Mouse (Mus musculus): ENCODE results near the gene Ttll5. TPM values are rescaled to one million over a fixed set of nuclear protein-coding genes. Genes with fewer than 3 reads are reported as not detected.
A peak's percentile ranks its signal among the peaks of the same experiment; 100 is the strongest.

The Ttll5 gene
- polyA plus RNA-seq (2012): 0.79 and 1.3 TPM in 2 replicates

DNA sequence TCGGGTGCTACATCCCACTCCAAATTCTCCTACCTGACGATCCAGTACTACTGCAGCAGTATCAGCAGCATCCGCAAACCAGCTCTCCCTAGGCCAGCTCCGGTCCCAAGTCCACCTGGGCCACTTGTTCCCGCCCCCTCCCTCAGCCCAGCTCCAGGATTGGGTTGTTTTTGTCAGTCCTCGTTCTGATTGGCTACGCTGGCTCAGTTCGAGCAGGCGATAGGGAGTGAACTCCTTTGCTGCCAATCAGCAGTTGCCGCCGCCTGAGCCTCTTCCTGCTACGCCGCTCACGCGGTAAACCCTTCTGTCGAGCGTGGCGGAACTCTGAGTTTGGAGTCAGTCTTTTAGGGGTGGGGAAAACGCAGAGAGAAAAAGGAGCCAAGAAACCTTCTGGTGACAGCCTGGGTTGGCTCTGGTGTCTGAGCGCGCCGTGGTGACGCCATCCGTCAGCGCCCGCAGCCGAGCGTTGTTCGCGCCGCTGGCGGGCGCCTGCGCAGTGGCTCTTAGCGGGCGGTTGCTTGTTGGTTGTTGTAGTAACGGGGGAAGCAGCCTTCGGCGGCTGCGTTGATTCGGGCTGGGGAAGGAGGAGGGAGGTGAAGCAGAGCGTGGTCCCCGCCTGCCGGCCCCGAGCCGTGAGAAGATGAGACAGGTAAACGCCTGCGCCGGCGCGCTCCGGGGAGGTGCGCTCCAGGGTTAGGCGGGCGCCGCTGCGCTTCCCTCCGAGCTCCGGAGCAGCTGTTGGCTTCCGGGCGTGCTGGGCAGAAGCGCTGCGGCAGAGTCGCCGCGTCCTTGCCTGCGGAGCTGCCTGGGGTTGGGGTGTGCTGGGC lies at the start of gene Ttll5, which contains the start of gene Erg28:
Gene Ttll5 (plus strand): TSS at position 222 of the 827 bp plus-strand sequence.
Gene Erg28 (minus strand): TSS at position 113 of the 827 bp plus-strand sequence.
- Histone ChIP-seq H3K4me1 (ENCODE audit: control insufficient read depth) (peaks cover 45% of the 10 kb centered on the region), H3K9me3 (ENCODE audit: control insufficient read depth, low read length) (no peaks in the 10 kb centered on the region), H3K36me3 (ENCODE audit: control insufficient read depth) (peaks cover 62% of the 10 kb centered on the region), H3K4me3 (replicated peaks) (peak within 1 kb of the TSS; percentile 93), H3K27me3 (ENCODE audit: control insufficient read depth) (no peaks in the 10 kb centered on the region)
- no peak for TF ChIP-seq GATA1 (IDR thresholded peaks at IDR 0.05; ENCODE audit: low read length)
- no peak for TF ChIP-seq TAL1 (IDR thresholded peaks at IDR 0.05; ENCODE audit: low read length)

DNA sequence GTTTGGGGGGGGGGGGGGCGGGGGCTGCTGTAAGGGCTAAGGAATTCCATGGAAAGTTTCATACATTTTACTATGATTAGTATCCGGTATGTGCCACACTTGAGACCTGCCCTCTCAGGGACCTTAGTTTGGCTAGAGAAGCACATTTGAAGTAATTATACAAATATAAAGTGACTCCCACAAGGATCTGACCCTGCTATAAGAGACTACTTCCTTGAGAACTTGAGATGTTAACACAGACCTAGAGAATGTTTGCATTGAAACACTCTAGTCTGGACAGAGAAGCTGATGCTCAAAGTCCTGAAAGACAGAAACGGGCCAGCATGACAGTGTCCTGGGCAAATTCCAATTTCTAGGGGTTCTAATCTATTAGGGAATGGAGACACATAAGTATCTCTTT lies 45.5 kb upstream of the Ttll5 start:
- TF ChIP-seq GATA1 (IDR thresholded peaks at IDR 0.05; ENCODE audit: low read length): no peak
- no peak for TF ChIP-seq TAL1 (IDR thresholded peaks at IDR 0.05; ENCODE audit: low read length)
- no peak overlapping the region for H3K4me3 ChIP-seq (replicated peaks)
- no peaks in the 10 kb centered on the region for H3K36me3 ChIP-seq (ENCODE audit: control insufficient read depth)
- H3K27me3 ChIP-seq (ENCODE audit: control insufficient read depth): no peaks in the 10 kb centered on the region
- no peaks in the 10 kb centered on the region for H3K4me1 ChIP-seq (ENCODE audit: control insufficient read depth)
- H3K9me3 ChIP-seq (ENCODE audit: control insufficient read depth, low read length): no peaks in the 10 kb centered on the region

DNA sequence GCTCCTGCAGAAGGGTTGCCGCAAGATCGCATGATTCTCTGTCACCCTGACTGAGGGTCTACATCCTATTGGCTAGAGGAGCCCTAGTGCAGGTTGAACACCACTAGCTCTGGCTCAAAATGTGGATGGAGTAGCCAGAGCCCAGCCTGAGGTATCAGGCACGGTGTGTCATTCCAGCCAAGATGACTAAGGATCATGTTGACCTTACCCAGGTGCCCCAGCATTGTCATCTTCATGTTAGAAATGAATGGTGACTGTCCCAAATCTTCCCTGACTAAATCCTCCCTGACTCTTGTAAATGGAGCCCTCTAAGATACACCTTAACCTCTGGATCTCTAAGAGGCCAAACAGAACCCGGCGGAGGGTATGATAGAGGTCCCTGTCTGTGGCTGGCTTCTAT lies 44.8 kb upstream of the Ttll5 start:
- TF ChIP-seq TAL1 (IDR thresholded peaks at IDR 0.05; ENCODE audit: low read length) (no peak), GATA1 (IDR thresholded peaks at IDR 0.05; ENCODE audit: low read length) (no peak)
- Histone ChIP-seq H3K36me3 (ENCODE audit: control insufficient read depth) (no peaks in the 10 kb centered on the region), H3K27me3 (ENCODE audit: control insufficient read depth) (no peaks in the 10 kb centered on the region), H3K4me3 (replicated peaks) (no peak overlapping the region), H3K9me3 (ENCODE audit: control insufficient read depth, low read length) (no peaks in the 10 kb centered on the region), H3K4me1 (ENCODE audit: control insufficient read depth) (no peaks in the 10 kb centered on the region)

DNA sequence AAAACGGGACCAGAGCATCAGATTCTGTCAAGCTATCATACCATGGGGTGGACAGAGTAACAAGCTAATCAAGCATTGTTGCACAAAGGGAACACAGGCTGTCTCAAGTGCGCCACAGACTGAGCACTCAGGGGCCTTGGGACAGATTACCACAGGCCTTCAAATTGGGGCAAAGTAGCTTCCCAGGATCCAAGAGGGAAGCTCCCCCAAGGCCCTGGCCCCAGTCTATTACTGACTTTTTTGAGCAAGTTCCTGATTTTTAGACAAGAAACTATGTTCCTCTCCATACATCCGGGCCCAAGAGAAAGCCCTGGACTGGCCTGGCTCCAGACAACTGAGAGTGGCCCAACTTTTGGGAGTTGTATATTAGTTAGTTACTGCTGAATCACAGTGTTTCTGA lies 42.9 kb upstream of the Ttll5 start:
- H3K9me3 ChIP-seq (ENCODE audit: control insufficient read depth, low read length): no peaks in the 10 kb centered on the region
- H3K36me3 ChIP-seq (ENCODE audit: control insufficient read depth): no peaks in the 10 kb centered on the region
- no peak overlapping the region for H3K4me3 ChIP-seq (replicated peaks)
- H3K27me3 ChIP-seq (ENCODE audit: control insufficient read depth): no peaks in the 10 kb centered on the region
- no peaks in the 10 kb centered on the region for H3K4me1 ChIP-seq (ENCODE audit: control insufficient read depth)
- no peak for TF ChIP-seq GATA1 (IDR thresholded peaks at IDR 0.05; ENCODE audit: low read length)
- TF ChIP-seq TAL1 (IDR thresholded peaks at IDR 0.05; ENCODE audit: low read length): no peak

DNA sequence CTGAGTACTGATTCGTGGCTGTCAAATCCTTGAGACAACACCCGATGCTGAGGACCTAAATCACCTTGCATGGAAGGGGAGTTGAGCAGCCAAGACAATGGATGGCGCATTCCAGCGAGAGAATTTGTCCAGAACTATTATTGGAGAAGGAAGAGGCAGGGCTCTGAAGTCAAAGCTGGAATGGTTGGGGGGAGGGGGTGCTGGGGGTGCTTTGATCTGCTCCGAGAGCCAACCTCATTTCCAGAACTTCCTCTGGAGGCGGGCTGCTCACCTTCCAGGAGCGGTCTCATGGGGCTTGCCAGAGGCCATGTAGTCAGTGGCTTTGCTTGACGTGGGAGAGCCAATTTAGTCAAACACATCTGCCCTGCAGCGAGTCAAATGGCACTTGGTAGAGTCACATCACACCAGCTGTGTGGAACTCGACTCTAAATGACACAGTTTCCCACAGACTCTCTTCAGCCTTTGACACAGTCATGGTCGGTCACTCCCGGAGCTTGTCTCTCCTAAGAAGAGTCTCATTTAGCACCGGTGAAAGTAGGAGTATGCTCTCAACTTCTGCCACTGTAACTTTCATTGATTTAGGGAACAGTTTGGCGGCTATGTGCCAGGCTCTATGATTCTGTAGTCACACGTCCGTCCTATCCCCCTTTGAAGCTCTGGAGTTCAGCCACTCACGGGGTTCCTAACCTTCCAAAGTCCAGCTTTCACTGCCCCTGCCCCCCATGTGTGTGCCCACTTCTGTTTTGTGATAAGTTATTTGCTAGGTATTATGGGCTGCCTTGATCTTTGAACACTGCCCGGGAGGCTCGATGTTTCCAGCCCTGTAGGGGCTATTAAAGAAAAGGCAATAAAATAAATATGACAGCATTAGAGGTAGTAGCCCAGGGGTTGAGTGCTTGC lies 39.3 kb upstream of the Ttll5 start:
- TF ChIP-seq GATA1 (IDR thresholded peaks at IDR 0.05; ENCODE audit: low read length): no peak
- TF ChIP-seq TAL1 (IDR thresholded peaks at IDR 0.05; ENCODE audit: low read length): no peak
- H3K4me1 ChIP-seq (ENCODE audit: control insufficient read depth): no peaks in the 10 kb centered on the region
- no peaks in the 10 kb centered on the region for H3K36me3 ChIP-seq (ENCODE audit: control insufficient read depth)
- no peaks in the 10 kb centered on the region for H3K27me3 ChIP-seq (ENCODE audit: control insufficient read depth)
- H3K4me3 ChIP-seq (replicated peaks): no peak overlapping the region
- no peaks in the 10 kb centered on the region for H3K9me3 ChIP-seq (ENCODE audit: control insufficient read depth, low read length)

DNA sequence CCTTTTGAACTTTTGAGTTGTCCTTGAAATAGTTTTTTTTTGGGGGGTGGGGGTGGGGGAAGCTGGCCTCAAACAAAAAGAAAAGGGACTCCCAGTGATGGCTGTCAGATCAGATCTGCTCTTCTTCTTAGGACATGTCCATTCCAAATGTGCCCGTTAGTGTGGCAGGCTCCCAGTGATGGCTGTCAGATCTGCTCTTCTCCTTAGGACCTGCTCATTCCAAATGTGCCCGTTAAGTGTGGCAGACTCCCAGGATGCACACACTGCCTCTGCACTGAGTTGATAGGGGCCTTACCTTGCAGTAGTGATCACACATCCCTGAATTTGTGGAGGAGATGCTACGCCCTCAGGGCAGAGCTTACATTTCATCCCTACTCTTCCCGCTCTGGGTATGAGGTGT lies 32.3 kb upstream of the Ttll5 start:
- Histone ChIP-seq H3K36me3 (ENCODE audit: control insufficient read depth) (no peaks in the 10 kb centered on the region), H3K4me3 (replicated peaks) (no peak overlapping the region), H3K27me3 (ENCODE audit: control insufficient read depth) (no peaks in the 10 kb centered on the region), H3K4me1 (ENCODE audit: control insufficient read depth) (no peaks in the 10 kb centered on the region), H3K9me3 (ENCODE audit: control insufficient read depth, low read length) (no peaks in the 10 kb centered on the region)
- TF ChIP-seq TAL1 (IDR thresholded peaks at IDR 0.05; ENCODE audit: low read length): no peak
- no peak for TF ChIP-seq GATA1 (IDR thresholded peaks at IDR 0.05; ENCODE audit: low read length)

DNA sequence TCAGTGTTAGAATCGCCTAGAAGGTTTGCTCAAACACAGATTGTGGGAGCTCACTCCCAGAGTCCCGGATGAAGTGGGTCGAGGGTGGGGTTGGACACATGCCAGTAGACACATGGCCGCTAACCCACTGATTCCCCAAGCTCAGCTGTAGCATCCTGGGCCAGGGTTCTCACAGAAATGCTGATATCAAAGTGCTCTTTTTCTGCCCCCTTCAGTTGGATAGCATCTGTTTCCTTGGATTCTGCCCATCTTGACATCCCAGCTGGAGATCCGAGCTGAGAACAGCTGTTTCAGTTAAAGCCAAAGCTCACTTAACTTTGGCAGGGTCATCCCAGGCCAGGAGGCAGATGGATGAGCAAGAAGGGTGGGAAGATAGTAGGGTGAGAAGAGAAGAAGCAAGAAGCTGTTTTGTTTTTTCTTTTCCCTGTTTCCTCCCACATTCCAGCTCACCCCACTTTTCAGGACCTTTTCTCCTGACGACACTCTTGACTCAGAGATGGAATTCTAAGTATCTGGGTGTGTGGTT lies 31.6 kb upstream of the Ttll5 start:
- Histone ChIP-seq H3K9me3 (ENCODE audit: control insufficient read depth, low read length) (no peaks in the 10 kb centered on the region), H3K4me3 (replicated peaks) (no peak overlapping the region), H3K27me3 (ENCODE audit: control insufficient read depth) (no peaks in the 10 kb centered on the region), H3K4me1 (ENCODE audit: control insufficient read depth) (no peaks in the 10 kb centered on the region), H3K36me3 (ENCODE audit: control insufficient read depth) (no peaks in the 10 kb centered on the region)
- TF ChIP-seq TAL1 (IDR thresholded peaks at IDR 0.05; ENCODE audit: low read length): no peak
- TF ChIP-seq GATA1 (IDR thresholded peaks at IDR 0.05; ENCODE audit: low read length): no peak

DNA sequence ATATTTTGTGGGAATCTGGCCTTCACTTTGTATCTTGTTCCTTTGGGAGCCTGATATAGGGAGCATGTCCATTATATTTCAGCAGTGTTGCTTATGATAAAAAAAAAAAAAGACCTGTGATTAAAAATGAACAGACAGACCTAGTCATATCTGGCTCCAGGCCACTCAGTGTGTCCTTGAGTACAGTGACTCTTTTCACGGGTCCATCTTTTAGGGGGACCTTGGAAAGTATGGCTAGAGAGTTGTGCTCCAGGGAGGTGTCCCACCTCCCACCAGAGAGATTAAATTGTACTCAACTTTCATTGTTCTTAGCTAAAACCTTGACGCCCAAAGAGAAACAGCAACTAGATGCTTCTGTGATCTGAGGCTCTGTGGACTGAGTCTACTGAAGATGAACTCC lies 30.4 kb upstream of the Ttll5 start:
- no peaks in the 10 kb centered on the region for H3K36me3 ChIP-seq (ENCODE audit: control insufficient read depth)
- H3K9me3 ChIP-seq (ENCODE audit: control insufficient read depth, low read length): no peaks in the 10 kb centered on the region
- H3K27me3 ChIP-seq (ENCODE audit: control insufficient read depth): no peaks in the 10 kb centered on the region
- no peak overlapping the region for H3K4me3 ChIP-seq (replicated peaks)
- H3K4me1 ChIP-seq (ENCODE audit: control insufficient read depth): no peaks in the 10 kb centered on the region
- no peak for TF ChIP-seq GATA1 (IDR thresholded peaks at IDR 0.05; ENCODE audit: low read length)
- no peak for TF ChIP-seq TAL1 (IDR thresholded peaks at IDR 0.05; ENCODE audit: low read length)

DNA sequence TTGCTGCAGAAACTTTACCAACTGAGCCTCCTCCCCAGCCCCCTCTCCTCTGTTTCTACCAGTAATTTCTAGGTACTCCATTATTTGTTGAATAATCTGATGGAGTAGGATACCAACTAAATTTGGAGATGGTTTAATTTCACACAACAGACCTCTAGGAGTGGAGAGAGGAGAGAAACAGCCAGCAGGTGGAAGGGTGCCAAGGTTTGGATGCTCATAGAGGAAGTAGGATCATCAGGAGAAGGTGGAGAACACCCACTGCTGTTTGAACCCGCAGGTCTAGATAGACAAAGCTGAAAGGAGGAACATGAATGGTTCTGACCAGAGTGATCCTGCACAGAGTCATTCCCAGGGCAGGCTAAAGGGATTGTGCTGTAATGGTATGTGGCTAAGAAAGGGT lies 28.9 kb upstream of the Ttll5 start:
- TF ChIP-seq GATA1 (IDR thresholded peaks at IDR 0.05; ENCODE audit: low read length) (no peak), TAL1 (IDR thresholded peaks at IDR 0.05; ENCODE audit: low read length) (no peak)
- Histone ChIP-seq H3K4me3 (replicated peaks) (no peak overlapping the region), H3K9me3 (ENCODE audit: control insufficient read depth, low read length) (no peaks in the 10 kb centered on the region), H3K36me3 (ENCODE audit: control insufficient read depth) (no peaks in the 10 kb centered on the region), H3K4me1 (ENCODE audit: control insufficient read depth) (no peaks in the 10 kb centered on the region), H3K27me3 (ENCODE audit: control insufficient read depth) (no peaks in the 10 kb centered on the region)

Measured in erythroblast, embryonic 14.5 days (primary cell).